Mouse (Mus musculus) liver, embryonic 14.5 days (tissue): ENCODE data around the gene Ccdc30.

Source experiments
- CTCF ChIP-seq: IDR thresholded peaks from 2 replicates; pipeline ENCODE4 v1.5.1; 2016; ENCODE audit warnings: antibody characterized with exemption, low read depth, control low read depth
- EP300 ChIP-seq: IDR thresholded peaks from 2 replicates; pipeline ENCODE4 v1.6.1; 2016; ENCODE audit warnings: antibody characterized with exemption, low read depth

GRCm38 (mm10) chr4:119301777-119302176 lies 113.5 kb downstream of the Ccdc30 start:
- no peak for TF ChIP-seq EP300
- no peak for TF ChIP-seq CTCF
